Mouse (Mus musculus): Measurements from ENCODE around the gene Cdc20b.

The Cdc20b gene

GRCm38 (mm10) chr13:113094618-113095017 is 59.7 kb downstream of the Cdc20b start:
- no peak for DNase-seq (ENCODE audit: low spot score in 2 of 2)

- DNase-seq (ENCODE audit: low spot score in 2 of 2) = no peak
Measured at GRCm38 (mm10) chr13:113097011-113097410, 62.1 kb downstream of the Cdc20b start.

- no peak for DNase-seq (ENCODE audit: low spot score in 2 of 2)
Measured at GRCm38 (mm10) chr13:113098406-113098805, 63.5 kb downstream of the Cdc20b start.

- no peak for DNase-seq (ENCODE audit: low spot score in 2 of 2)
Measured at GRCm38 (mm10) chr13:113100879-113101278, 66.0 kb downstream of the Cdc20b start, which contains the start of gene Gzma. Gene Gzma (minus strand): TSS chr13:113100981.

GRCm38 (mm10) chr13:113101804-113102203 is 66.9 kb downstream of the Cdc20b start:
- DNase-seq (ENCODE audit: low spot score in 2 of 2) = no peak

- no peak for DNase-seq (ENCODE audit: low spot score in 2 of 2)
Measured at GRCm38 (mm10) chr13:113104759-113105158, 69.8 kb downstream of the Cdc20b start.

- no peak for DNase-seq (ENCODE audit: low spot score in 2 of 2)
Measured at GRCm38 (mm10) chr13:113118977-113119376, 84.1 kb downstream of the Cdc20b start.

GRCm38 (mm10) chr13:113120324-113121237 is 85.7 kb downstream of the Cdc20b start:
- DNase-seq (ENCODE audit: low spot score in 2 of 2) = no peak

- DNase-seq (ENCODE audit: low spot score in 2 of 2) = no peak
Measured at GRCm38 (mm10) chr13:113121326-113121725, 86.4 kb downstream of the Cdc20b start.

- no peak for DNase-seq (ENCODE audit: low spot score in 2 of 2)
Measured at GRCm38 (mm10) chr13:113129974-113130373, 95.1 kb downstream of the Cdc20b start.

GRCm38 (mm10) chr13:113139597-113139996 is 104.7 kb downstream of the Cdc20b start:
- no peak for DNase-seq (ENCODE audit: low spot score in 2 of 2)

Data from right cerebral cortex, postnatal 36 days (tissue).